Mouse (Mus musculus): ENCODE data around the gene Slc7a1.

DNA sequence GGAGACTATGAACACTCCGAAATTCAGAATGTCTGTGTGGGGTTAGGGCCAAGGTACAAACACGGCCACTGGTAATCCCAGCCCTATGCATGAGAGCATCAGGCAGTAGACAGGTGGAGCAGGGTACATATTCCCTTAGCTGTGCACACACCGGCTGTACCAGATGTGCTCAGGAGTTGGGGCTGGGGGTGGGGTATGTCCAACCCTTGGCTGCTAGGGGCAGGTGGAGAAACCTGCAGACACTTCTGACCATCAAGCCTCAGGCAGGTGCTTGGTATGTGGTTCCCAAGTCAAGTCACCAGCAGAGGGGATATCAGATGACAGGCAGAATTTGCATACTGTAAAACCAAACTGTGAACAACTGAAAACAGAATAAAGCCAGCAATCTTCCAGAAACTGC is 70.7 kb downstream of the Slc7a1 start:
- no peak for TF ChIP-seq POLR2A (IDR thresholded peaks at IDR 0.05; ENCODE audit: low read depth, low read length)
- 0 out of 2 replicates have a peak, but pooled peaks have one; percentile 44 for TF ChIP-seq EP300 (IDR thresholded peaks at IDR 0.05; ENCODE audit: low read length)
- TF ChIP-seq USF1 (IDR thresholded peaks at IDR 0.05; ENCODE audit: low read depth, low read length): no peak
- no peak for TF ChIP-seq USF2 (conservative IDR thresholded peaks at IDR 0.05; ENCODE audit: low read depth, low read length)
- TF ChIP-seq CHD2 (IDR thresholded peaks at IDR 0.05; ENCODE audit: low read length): no peak
- no peak for TF ChIP-seq HCFC1 (IDR thresholded peaks at IDR 0.05; ENCODE audit: low read depth, low read length)
- TF ChIP-seq NRF1 (IDR thresholded peaks at IDR 0.05; ENCODE audit: low read depth, low read length): no peak
- TF ChIP-seq CTCF (conservative IDR thresholded peaks at IDR 0.05 in 1 of 2, IDR thresholded peaks at IDR 0.05 in 1 of 2; ENCODE audit: low read depth in 2 of 2, low read length in 2 of 2): no peak
- TF ChIP-seq MEF2A (IDR thresholded peaks at IDR 0.05; ENCODE audit: borderline replicate concordance, low read depth, low read length): no peak
- no peak for TF ChIP-seq E2F4 (IDR thresholded peaks at IDR 0.05; ENCODE audit: insufficient replicate concordance, low read depth, low read length)
- no peak for TF ChIP-seq MAFK (IDR thresholded peaks at IDR 0.05; ENCODE audit: insufficient replicate concordance, low read length)
- TF ChIP-seq MAX (IDR thresholded peaks at IDR 0.05; ENCODE audit: low read length): no peak
- no peak for TF ChIP-seq JUND (conservative IDR thresholded peaks at IDR 0.05; ENCODE audit: low read depth, low read length)
- TF ChIP-seq ZNF384 (IDR thresholded peaks at IDR 0.05; ENCODE audit: low read depth, low read length): no peak
